Mouse (Mus musculus) embryo, embryonic 10 days (tissue): Measurements from ENCODE around the gene Otol1.

Experiments used
- DNase-seq: peaks from one replicate; pipeline ENCODE4 v3.0.0-alpha.2; 2015; ENCODE audit warnings: low spot score

Otol1 gene

DNA sequence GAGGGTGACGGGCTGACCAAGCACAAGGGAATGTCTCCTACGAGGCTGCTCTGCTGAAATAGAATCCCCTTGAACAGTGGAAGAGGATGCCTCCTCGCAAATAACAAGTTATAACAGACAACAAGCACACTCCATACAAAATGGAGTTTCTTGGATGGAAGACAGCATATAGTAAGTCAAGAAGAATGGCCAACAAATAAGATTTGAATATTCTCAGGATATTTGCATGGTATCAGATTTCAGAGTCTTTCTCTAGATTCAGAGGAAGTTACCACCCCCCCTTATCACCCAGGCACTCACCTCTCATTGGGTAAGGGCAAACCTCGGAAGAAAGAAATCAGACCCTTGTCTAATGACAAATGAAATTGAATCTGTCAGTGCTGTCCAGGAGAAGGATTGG lies at the start of gene Otol1:
Otol1 (plus strand) TSS at position 301 of the 400 bp plus-strand sequence.
- DNase-seq = no peak

DNA sequence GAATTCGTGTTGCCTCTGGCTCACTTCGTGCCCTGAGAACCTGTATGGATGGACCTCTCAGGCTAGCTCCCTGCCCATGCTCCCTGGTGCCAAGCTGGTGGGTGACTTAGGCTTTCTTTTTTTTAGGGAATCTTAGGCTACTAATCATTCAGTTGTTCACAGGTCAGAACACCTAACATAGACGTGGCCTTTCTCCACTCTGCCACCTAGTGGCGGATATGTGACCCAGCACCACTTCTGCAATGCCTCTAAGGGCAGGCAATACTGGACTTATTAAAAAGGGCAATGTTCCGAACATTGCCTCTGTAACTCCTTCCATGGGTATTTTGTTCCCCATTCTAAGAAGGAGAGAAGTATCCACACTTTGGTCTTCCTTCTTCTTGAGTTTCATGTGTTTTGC lies 45.2 kb upstream of the Otol1 start:
- DNase-seq = peak; percentile 54

DNA sequence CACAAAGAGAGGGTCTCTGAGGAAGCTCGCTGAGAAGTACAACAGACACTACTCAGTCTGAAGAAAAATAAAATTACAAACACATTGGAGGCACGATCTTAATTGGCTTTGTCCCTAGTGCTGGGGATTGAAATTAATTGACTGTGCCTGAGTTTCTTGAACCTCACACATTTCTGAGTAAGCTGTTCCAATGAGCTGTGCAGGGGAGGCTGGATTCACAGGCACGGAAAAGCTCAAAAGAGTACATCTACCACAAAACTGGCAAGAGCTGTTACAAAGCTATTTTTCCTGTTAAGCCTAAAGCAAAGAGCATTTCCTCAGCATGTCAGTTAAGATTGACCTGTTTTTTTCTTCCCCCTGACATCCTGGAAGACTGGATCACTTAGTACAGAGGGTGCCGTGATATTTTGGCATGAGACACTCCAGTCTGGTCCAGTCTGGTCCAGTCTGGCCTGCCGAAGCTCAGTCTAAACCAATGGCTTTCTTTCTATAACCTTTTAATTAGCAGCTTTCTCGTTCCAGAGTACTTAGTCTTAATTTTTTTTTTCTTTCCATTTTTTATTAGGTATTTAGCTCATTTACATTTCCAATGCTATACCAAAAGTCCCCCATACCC lies 35.8 kb upstream of the Otol1 start:
- no peak for DNase-seq

DNA sequence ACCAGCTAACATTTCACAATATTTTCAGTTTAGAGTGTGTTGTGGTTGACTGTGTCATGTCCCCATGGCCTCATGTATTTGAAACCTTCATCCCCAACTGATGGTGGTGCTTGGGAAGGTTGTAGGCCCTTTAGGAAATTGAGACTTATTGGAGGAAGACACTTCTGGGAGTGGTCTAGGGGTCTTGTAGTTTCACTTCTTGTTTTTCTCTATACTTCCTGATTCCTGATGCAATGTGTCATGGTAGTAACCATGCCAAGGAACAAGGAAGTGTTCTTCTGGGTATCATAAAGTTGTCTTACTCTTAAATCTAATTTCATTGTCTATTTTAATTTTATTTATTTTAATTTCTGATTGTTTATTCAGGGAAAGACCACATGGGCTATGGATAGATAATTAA lies 29.3 kb upstream of the Otol1 start:
- DNase-seq = no peak

DNA sequence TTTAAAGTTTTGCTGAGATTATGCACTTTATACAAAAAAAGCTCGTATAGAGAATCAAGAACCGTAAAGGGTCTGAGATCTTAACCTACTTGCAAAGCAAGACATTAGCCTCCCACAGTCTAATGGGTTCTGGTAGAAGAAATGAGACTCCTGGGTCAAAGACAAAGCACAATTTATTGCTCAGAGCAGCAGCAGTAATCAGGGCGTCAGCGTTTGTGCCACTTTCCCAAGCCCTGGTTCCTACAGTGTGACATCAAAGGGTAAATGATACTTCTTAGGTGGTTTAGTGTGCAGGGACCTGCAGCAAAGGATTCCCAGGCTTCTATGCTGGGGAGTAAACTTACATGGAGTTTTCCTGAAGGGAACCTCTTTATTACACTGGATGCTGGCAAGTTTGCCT lies 13.6 kb upstream of the Otol1 start:
- no peak for DNase-seq

DNA sequence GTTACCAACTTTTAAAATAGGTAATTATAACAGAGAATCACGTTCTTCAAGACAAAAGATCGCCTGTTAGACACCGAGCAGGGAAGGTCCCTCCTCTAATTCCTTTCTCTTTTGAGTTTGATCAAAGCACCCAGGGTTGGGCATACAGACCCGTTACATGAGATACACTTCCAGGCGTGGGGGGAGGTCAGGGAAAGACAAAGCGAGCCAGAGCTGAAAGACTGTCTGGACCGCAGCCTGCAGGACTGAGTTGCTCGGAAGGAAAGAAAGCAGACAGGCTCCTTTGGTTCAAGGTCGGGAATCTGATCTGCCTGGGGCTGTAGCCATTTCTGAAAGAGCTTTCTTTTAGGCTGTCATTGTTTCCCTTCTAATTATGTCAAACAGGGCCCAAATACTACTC lies 5.9 kb upstream of the Otol1 start:
- DNase-seq = peak; percentile 25

DNA sequence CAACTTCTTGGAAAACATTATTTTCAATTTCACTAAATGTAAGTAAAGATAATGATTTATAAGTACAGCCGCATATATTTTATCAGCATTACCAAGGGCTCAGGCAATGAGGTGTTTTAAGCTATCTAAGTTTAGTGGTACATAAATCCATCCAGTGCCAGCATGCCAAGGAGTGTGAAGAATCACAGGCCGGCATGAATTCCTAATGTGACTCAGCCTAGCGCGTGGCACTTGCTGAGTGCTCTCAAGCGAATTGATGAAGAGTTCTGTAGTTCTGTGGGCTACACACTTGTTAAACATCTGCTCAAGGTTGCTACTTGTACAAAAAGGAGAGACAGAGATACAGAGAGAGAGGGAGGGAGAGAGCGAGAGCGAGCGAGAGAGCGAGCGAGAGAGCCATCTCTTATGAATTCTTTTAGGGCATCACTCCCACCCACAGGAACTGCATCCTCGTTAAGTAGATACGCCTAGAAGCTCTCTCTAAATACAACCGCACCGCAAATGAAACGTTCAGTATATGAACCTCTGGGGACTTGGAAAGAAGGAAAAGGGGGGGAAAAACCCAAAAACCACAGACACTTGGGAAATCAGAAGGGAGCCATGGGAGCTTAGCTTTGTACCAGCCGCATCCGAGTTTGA lies 4.2 kb upstream of the Otol1 start:
- no peak for DNase-seq

DNA sequence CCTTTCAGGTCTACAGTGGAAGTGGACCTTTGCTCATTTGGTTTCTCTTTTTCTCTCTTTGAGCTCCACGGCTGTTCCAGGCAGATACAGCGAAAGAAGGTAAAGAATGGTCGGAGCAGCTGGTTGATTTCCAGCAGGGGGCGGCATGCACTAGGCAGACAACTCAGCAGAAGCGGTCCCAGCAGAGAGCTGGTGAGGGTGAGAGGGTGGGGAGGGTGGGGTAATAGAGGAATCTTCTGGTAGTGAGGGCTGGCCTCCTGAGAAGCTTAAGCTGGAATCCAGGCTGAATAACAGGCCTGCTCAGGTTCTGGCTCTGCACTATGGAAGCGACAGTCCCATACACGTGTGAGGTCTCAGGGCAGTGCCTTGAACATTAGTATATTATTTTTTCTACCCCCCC lies 3.5 kb upstream of the Otol1 start:
- DNase-seq = peak; percentile 69

DNA sequence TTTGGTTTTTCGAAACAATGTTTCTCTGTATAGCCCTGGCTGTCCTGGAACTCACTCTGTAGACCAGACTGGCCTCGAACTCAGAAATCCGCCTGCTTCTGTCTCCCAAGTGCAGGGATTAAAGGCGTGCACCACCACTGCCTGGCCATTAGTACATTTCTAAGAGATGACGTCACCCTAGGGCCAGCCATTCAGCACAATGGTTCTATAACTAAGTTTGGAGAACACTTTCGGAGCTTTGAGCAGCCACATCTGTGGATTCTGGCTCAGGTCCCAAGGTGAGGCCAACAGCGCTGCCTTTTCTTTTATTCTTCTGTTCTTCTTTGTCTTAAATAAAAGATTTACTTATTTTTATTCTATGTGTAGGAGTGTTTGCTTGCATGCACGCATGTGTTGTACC lies 3.0 kb upstream of the Otol1 start:
- DNase-seq = no peak

DNA sequence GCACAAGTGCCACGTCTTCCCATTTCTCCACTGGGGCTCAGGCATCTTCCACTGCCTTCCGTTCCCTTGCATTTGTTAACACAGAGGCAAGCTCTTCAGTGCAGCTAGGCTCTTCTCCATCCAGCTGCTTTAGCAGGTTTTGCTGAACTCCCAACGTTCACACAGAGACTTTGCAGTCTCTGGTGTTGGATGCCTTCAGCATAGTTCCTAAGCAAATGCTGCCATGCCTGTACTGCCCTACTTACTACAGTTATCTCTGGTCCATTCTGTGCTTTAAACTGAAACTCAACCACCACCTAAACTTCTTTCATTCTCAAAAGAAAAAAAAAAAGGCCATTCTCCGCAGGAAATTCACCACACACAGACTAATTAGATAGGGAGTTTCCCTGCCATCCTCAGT lies 5.2 kb downstream of the Otol1 start:
- no peak for DNase-seq

DNA sequence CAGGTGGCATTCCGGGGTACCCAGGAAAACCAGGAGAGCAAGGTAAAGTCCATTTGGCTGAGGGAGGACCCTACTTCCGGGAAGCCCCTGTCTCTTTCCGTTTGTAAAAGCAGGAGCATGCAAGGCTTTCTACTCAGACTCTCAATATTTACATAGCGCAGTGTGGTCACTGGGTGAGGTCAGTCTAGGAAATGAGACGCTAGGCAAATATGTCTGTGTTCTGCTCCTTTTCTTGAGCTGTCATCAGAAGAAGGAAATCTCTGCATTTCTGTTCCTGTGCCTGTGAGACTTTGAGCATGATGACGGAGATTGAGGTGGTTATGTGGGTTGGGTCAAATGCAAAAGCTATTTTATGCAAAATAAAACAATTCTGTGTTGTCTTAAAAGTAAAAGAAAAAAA lies 19.2 kb downstream of the Otol1 start:
- DNase-seq = no peak

DNA sequence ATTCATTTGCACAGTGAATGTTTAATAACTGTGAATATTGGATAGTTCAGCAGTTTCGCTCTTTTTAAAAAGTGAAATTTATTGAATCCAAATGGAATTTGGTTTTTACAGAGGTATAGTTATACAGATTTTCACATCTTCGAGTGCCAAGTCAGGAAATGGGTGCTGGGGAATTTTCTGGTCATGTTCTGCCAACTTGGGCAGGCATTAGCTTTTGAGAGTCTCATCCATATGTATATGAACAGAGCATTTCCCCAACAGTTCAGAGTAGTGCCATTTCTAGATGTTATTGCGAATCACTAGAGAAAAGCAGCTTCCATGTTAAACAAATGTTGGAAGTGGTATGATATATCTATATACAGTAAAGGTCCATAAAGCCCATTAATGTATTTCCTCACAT lies 21.8 kb downstream of the Otol1 start:
- DNase-seq = no peak

DNA sequence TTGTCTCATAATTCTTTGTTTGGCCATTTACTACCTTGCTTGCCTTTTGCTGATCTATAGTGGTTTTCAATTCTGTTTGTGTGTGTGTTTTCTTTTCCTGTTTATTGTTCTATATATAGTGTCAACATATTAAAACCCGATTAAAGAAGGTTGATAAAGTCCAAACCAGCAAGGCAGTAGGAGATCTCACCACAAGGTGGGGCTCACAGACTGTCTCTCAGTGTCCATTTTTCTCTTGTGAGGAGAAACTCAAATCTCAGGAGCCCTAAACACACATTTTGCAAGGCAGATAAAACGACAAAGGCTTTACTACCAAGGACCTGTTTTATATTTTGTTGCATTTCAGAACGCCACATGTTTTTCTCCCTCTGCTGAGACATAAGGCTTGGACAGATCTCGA lies 28.2 kb downstream of the Otol1 start:
- DNase-seq = no peak
